Mouse (Mus musculus) monocyte, adult 5-6 weeks (primary cell): Measurements from ENCODE around the gene Mgll. TPM values are rescaled to one million over a fixed set of nuclear protein-coding genes. Genes with fewer than 3 reads are reported as not detected.

ENCODE experiments used
- ATAC-seq: fragments of 153-309, 156-312 bp; replicated peaks from 2 replicates; pipeline ENCODE4 v1.8.0; 2017; ENCODE audit warnings: mild to moderate bottlenecking; ENCODE audit not compliant: low TSS enrichment, insufficient number of reproducible peaks, severe bottlenecking, poor library complexity, low FRiP score
- total RNA-seq: library from RNA; stranded (forward); fragments of 200-1000, 200-491, 200-594 nt; gene quantifications from 3 replicates; pipeline ENCODE4 v1.2.3, GENCODE M21; 2017

Gene Mgll
- total RNA-seq, 1 experiment from 2014 or later: 3.9 TPM

DNA sequence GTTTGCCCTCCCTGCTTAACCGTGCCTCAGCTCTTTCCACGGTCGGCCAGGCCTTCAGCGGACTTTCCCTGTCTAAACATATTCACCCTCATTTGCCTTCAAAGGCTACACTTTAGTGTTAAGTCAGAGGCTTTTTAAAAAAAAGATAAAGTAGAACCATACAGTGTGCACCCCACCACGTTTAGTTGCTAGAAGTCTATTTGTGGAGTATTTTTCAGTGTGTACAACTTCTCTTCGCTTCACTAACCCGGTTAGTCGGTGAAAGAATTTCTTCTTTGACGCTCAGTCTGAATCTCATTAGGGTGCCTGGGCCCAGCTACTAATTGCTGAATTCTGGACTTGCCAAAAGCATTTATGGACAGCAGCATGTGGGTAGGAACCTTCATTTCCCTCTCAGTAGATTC, 8.8 kb upstream of the Mgll start:
- no peak for ATAC-seq

DNA sequence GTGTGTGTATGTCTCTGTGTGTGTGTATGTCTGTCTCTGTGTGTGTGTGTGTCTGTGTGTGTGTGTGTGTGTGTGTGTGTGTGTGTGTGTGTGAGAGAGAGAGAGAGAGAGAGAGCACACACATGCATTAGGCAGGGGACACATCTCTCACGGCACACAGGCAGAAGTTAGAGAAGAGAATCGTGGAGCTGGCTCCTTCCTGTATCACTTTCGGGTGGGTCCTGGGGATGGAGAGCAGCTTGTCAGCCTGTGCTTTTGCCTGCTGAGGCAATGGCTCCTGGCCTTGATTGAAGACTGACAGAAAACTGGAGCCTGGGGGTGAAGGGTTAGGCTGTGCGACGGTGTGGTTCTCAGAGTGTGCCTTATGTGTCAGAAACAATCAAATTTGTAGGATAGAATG, 8.2 kb upstream of the Mgll start:
- no peak for ATAC-seq

DNA sequence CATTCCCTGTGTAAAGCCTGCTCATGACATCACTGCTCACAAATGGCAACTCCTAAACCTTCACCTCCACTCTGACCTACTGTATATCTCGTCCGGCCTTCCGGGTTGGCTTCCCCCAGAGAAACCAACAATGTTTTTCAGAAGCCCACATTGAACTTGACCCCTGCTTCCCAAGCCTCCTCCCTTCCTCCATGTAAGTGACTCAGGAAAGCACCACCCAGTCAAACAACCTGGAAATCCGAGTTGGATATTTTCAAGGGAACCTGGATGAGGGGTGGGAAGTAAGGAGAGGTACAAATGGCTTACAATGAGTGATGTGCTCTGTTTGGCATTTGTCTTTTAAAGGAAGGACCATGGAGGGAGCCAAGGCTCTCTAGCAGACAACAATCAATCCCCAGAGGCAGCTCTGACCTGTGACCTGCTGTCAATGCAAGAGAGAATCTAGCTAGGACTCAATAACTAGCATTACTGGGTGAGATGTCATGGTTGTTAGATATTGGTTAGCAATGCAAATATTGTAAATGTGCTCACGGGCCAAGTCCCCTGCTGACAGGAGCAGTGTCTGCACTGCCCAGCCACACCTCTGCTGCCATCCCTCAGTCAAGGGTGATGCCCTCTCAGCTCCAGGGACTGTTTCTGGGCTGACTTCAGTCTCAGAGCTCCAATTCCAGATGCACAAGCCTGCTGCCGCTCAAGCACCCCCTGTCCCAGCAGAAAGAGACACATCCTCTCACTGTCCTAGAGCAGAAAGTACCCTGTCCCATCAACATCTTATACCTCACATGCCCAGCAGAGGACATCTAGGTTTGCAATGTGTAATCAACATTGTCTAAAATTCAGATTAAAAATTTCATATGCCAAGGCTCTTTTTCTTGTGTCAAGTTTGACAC, 6.8 kb upstream of the Mgll start:
- ATAC-seq: no peak

DNA sequence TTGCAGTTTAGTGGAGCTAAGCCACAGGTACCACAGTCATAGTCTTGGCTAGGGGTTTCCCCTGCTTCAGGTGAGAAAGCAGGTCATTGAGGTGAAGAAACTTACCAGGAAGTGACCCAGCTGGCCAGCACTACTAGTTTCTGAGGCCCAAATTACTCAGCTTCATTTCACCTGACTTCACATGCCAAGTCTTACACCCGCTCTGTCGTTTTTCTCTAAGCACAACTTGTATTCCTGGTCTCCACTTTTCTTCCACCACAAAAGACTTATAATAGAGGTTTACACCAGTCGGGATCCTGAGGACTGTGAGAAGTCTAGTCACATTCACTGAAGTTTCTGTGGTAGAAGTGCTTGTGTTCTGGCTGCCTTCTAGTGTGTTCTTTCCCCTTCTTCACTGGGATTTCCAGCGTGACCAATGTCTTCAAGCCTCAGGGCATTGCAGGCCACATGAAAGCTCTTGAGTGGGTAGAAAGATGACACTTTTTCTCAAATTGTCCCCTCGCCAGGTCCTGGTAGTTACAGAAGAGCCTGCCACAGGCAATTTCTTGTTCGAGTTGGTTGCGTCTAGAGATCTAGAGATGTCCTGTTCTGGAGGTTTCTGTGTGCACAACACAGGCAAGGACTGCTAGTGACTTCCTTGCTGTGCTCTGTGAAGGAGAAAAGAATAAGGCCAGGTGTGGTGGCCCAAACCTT, 6.0 kb upstream of the Mgll start:
- ATAC-seq: no peak

DNA sequence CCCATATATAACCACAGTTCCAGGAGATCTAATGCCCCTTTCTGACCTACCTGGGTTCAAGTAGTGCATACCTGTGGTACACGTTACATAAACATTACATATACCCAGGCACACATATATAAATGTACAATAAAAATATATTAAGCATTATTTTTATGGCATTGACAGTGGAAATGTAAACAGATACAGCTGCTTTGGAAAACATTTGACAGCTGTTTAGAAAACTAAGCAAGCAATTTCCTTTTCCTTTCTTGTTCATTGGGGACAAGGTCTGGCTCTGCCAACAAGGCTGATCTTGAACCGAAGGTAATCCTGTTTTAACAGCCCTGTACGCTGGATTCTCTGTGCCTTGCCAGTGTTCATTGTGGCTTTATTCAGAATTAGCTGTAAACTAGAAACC, 3.2 kb upstream of the Mgll start:
- no peak for ATAC-seq

DNA sequence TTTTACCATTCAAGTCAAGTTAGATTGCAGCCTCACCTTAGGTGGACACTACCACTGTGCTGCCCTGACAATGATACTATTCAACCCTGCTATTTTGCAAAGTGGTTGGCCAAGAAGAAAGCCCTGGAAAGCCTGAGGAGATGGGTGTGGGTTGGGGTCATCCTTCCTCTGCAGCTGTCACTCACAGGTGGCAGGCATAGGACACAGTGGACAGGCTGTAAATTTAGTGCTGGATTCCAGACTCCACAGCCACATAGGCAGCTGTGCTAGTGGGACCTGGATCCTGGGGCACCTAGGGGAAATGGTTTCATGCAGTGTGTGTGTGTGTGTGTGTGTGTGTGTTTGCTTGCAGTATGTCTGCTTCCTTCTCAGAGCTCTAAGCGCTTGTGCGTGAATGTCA, 1.3 kb upstream of the Mgll start:
- no peak for ATAC-seq

DNA sequence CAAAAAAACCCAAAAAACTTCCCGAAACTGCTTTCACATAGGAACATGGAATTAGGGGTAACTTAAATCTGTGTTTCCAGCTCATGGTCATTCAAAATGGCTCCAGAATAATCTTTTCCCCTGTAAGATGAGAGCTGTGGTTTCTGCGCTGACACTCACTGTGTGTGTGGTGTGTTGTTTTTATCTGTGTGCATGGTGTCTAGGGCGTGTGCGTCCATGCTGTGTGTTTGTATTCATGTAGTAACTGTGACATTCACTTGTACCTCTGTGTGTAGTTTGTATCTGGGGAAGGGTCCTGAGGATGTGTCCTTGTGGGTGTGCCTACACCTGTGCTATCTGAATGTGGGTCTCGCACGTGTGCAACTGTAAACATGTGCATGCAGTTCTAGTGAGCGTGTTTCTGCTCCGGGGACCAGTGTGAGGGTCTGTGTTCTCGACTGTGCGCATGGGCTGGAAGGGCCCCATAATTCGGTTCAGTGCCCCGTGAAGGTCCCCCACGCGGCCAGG, 353 bp upstream of the Mgll start:
- no peak for ATAC-seq

DNA sequence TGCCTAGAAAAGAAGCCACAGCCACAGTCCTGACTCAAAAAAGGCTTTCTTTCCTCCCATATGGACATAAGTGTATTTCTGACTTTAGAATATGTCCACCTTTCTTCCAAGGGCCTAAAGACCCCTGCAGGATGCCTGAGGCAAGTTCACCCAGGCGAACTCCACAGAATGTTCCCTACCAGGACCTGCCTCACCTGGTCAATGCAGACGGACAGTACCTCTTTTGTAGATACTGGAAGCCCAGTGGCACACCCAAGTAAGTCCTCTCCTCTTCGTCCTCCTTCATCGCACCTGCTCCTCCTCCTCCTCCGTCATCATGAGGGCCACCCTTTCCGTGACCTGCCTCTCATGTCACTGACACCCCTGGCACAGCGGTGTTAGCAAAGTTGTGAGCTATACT, 1.4 kb downstream of the Mgll start:
- ATAC-seq: no peak

DNA sequence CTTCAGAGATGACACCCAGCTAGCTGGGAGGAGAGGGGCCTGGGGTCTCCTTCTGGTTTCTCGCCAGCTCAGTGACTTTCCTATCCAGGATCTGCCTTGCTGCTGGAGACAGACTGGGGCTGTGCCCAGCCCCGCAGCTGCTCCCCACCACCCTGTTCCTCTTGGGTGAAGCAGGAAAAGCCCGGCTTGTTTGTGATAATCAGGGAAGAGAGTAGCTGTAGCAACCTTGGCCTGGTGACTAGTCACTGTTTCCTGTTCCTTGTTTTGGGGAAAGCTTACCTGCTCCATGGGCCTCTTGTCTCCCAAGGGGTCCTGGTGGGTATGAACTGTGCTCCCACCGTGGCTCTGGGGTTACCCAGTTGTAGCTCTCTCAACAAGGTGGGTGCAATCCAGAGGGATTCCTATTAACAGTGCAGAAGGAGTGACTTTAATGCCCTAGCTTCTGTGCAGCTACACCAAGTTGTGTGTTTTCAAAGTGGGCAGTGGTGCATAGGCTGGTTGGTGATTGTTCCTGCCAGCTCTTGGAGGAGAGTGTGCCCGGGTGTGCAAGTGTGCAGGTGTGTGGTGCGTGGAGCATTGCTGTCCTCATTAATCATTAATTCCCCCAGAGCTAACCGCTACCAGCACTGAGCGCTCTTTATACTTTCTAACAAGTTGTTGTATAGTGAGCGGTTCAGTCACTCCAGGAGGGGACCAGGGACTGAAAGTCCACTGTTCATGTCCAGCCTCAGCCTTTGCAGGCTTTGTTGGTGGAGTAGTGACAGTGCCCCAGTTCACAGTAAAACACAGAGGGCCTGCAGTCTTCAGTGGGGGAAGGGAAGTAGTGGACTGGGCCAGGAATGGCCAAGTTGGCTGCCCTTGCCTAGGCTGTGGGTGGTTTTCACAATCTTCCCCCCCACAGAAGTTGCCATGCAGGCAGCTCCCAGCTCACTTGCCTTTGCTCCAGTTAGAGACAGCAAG, 2.3 kb downstream of the Mgll start:
- no peak for ATAC-seq

DNA sequence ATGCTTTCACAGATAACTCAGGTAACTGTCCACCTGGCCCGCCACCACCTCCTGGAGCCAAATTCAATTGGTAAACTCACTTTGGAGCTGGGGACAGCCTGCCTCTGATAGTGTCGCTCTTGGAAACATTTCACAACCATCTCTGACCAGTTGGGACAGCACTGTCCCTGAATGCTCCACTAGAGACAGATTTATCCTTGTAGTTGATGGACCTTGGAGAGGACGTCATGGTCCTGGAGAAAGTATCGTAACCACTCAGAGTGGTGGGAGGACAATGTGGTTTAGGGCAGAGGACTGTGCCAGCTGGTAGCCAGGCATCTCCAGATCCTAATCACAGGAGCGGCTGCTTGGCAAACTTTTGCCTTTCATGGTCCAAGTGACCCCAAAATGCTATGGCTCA, 3.3 kb downstream of the Mgll start:
- ATAC-seq: no peak

DNA sequence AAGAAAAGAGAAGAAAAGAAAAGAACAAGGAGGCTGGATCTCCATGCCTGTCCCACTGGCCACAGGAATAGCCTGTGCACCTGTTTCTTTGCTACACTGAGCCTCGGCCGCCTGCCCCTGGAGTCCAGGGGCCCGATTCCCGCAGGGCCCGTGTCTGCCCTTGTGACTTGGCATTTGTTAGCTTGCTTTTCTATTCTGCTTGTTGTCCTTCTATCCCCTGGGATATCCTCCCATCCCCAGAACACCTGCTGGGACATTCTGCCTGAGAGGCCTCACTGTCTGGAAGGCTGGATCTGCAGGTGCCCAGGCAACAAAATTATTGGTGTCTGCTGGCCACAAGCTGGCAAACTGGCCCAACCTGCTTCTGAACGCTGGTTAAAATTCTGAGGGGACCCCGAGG, 3.8 kb downstream of the Mgll start:
- ATAC-seq: no peak

DNA sequence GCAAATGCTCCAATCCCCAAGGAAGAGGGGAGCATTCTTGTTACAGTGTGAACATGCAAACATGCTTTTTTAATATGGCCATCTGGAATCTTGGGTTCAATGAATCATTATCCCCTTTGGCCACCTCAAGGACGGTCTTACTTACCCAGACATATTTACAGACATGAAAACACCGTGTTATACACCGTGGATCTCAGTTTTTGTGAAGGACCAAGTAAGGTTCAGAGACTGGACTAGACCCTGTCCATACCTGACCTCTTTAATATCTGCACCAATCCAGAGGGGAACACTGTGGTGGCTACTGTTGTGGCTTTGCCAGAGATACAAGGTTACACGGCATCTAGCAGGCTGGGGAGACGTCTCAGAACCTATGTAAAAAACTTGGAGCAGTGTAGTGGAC, 4.3 kb downstream of the Mgll start:
- ATAC-seq: no peak

DNA sequence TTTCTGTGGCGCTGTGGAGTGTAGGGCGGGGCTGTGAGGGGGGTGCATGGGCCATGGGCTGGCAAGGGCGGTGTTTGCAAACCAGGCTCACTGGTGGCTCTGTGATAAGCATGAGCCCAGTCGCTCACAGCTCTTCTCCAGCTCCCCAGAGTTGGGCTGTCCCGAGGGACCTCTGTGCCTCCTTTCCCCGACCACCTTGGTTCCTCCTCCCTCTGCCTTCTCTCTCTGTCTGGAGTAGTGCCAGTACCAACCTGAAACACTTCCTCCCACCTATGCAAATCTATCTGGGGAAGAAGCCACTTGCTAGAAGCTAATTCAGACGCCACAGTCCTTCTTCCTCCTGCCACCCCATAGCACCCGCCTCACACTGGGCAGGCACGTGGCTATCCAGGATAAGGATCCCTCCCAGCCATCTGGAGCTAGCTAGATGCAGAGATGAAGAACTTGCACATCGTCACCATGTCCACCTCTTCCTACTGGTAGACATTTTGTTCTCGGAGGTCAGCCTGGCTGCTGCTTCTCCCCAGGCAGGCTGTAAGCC, 7.1 kb downstream of the Mgll start:
- no peak for ATAC-seq

DNA sequence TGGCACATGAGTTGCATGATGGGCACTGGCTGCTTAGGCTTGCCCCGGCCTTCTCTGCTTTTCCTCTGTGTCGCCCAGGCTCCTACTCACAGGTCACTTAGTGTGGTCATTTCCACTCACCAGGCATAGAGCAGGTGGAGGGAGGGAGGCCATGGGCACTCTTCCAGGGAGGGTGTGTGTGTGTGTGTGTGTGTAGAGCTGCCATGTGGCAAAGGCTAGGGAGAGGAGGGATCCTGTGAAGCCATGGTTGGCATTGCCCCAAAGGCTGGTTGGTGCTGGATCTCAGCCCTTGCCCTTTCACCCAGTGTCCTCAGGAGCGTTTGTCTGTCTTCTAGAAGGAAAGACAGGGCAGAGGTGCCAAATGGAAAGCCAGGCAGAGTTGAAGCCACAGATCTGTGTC, 7.8 kb downstream of the Mgll start:
- no peak for ATAC-seq

DNA sequence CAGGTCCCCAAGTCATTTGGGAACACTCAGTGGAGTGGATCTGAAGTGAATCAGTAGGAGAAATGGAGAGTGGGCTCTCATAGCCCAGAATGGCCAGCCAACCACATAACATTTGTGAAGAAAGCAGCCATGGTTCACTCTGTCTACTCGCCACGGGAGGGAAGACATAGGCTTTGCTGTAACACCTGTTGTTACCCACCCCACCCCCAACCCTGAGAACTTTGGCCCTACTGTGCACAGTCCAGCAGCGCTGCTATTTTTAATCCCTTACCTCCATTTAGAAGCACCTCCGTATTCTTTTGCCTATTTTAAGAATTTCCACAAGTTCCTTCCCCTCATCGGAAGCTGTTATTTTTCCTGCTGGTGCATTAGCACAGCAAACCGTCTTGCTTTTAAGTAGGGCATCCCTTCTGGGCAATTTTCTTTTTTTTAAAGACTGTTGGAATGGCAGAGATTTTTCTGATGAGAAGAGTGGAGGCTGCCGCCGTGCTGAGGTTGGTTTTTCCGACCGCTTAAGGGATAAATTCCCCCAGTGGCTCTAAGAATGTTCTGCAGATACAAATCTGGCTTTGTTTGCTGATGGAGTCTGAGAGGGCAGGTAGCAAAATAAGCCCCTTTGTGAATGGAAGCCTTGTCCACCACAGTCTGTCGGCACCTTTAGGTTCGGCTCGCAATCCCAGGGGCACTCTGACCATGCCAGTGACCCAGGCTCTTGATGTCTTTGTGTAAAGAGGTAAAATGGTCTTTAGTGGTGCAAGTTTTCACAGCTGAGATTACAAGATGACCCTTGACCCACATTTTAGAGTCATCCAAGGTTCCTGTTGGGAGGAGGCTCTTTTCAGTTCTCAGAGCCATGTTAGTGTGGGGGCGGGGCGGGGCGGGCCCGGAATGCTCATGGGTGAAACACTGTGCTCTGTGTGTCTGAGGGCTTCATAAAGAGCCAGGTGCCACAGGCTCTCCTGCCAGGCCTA, 8.7 kb downstream of the Mgll start:
- ATAC-seq: no peak

DNA sequence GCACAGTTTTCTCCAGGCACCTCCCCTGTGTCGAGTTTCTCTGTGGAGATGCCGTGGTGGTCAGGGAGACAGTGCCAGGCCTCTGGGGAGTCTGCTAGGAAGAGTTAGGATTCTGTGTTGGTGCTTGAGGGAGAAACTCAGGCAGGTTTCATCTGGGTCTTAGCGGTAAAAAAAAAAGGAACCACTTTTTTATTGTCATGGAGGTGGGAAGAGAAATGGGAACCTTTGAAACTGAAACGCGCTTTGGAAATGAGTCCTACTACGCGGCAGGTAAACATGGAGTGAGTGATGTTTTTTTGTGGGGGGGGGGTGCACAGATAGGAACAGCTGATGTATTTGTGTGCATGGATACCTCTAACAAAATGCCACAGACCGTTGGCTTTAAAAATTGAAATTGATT, 12.1 kb downstream of the Mgll start:
- ATAC-seq: no peak

DNA sequence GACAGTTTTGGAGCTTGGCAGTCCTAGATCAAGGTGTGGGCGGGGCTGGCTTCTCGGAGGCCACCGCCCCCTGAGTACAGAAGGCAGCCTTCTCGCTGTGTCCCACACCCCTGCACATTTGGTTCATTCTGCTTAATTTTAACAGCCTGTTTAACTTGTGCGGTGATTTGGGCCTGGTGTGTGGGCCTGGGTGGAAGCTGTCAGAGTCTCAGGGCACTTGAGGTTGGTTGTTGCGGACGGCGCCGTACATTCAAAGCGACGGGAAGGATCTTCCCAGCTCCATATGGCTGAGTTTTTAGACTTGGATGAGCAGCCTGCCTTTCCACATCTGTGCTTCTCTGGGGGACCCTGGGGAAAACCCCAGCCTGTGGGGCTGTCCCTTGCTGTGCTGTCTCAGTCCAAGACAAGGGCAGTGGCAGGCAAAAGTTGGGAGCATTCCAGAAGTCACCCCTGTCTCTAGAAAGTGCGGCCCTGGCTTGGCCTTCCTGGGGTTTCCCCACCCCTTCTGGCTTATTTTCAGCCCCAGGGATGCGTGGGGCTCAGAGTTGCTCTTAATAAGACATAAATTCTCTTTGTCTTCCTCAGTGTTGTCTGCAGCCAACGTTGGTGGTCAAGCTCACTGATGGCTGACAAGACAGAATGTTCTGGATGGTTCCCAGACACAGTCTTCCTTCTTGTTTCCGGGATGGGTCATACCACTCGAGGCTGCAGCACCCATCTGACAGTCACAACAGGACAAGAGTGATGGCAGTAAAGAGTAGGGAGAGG, 12.7 kb downstream of the Mgll start:
- ATAC-seq: no peak
